Comparison of ENCODE assay signal across 34 mouse cellular contexts in genomic region chr3:152202942-152203341, GRCm38 (mm10). TPM values are rescaled to one million over a fixed set of nuclear protein-coding genes. Genes with fewer than 3 reads are reported as not detected.
"Had no signal": no experiment of that assay in that cellular context is flagged by ENCODE, and none has a peak within 500 bp of the region (broad histone marks: within the 10 kb centered on the region; RNA-seq: fewer than 3 reads in every experiment).

No protein-coding gene starts in this region.

- H3K4me2 ChIP-seq: limb, embryonic 12.5 days; limb, embryonic 13.5 days; limb, embryonic 15.5 days; liver, embryonic 11.5 days; liver, embryonic 12.5 days; liver, embryonic 13.5 days; liver, embryonic 15.5 days; lung, embryonic 14.5 days; lung, embryonic 15.5 days; midbrain, embryonic 11.5 days; midbrain, embryonic 12.5 days; midbrain, embryonic 13.5 days; midbrain, embryonic 15.5 days had no signal

- H3K4me1 ChIP-seq: limb, embryonic 10.5 days; limb, embryonic 12.5 days; limb, embryonic 13.5 days; limb, embryonic 15.5 days; lung, embryonic 15.5 days; midbrain, embryonic 10.5 days; midbrain, embryonic 12.5 days; midbrain, embryonic 15.5 days had no signal

- H3K27ac ChIP-seq: limb, embryonic 10.5 days; limb, embryonic 12.5 days; limb, embryonic 13.5 days; limb, embryonic 15.5 days; liver, embryonic 12.5 days; liver, embryonic 13.5 days; liver, embryonic 14.5 days; lung, embryonic 15.5 days; macrophage; midbrain, embryonic 10.5 days; midbrain, embryonic 12.5 days; midbrain, embryonic 13.5 days; midbrain, embryonic 15.5 days had no signal

- H3K27me3 ChIP-seq: limb, embryonic 12.5 days; limb, embryonic 13.5 days; limb, embryonic 15.5 days; liver, embryonic 12.5 days; liver, embryonic 13.5 days; liver, embryonic 15.5 days; lung, embryonic 15.5 days; megakaryocyte, embryonic 14.5 days; midbrain, embryonic 12.5 days; midbrain, embryonic 13.5 days; midbrain, embryonic 15.5 days had no signal

- ATAC-seq: liver, embryonic 12.5 days; liver, postnatal 0 days; lung, postnatal 0 days; midbrain, embryonic 13.5 days; midbrain, embryonic 15.5 days; midbrain, embryonic 16.5 days had no signal

- H3K9ac ChIP-seq: limb, embryonic 12.5 days; limb, embryonic 13.5 days; limb, embryonic 15.5 days; liver, embryonic 12.5 days; liver, embryonic 13.5 days; liver, embryonic 14.5 days; liver, embryonic 15.5 days; liver, postnatal 0 days; lung, embryonic 14.5 days; lung, embryonic 15.5 days; midbrain, embryonic 12.5 days; midbrain, embryonic 13.5 days; midbrain, embryonic 15.5 days had no signal

- DNase-seq: left cerebral cortex, postnatal 4 days; liver; liver, embryonic 13.5 days; liver, postnatal 0 days; lung, adult 18-20 months; lung, adult 2 months; lung, embryonic 14.5 days; lung, postnatal 10 days; lung, postnatal 14 days; lung, postnatal 36 days; lung, postnatal 4 days; midbrain, embryonic 14.5 days had no signal

- H3K9me3 ChIP-seq: limb, embryonic 10.5 days; limb, embryonic 12.5 days; limb, embryonic 13.5 days; limb, embryonic 15.5 days; liver, embryonic 12.5 days; liver, embryonic 13.5 days; liver, embryonic 15.5 days; lung, embryonic 15.5 days; megakaryocyte, embryonic 14.5 days; midbrain, embryonic 10.5 days; midbrain, embryonic 12.5 days; midbrain, embryonic 13.5 days; midbrain, embryonic 15.5 days had no signal

- H3K4me3 ChIP-seq: limb, embryonic 10.5 days; limb, embryonic 12.5 days; limb, embryonic 13.5 days; limb, embryonic 15.5 days; liver, embryonic 12.5 days; liver, embryonic 13.5 days; liver, embryonic 15.5 days; lung, embryonic 15.5 days; megakaryocyte, embryonic 14.5 days; midbrain, embryonic 10.5 days; midbrain, embryonic 12.5 days; midbrain, embryonic 13.5 days; midbrain, embryonic 15.5 days; myocyte had no signal

- H3K36me3 ChIP-seq: lung, embryonic 15.5 days; midbrain, embryonic 12.5 days; midbrain, embryonic 13.5 days; midbrain, embryonic 15.5 days had no signal

RNA-seq across cellular contexts. Expression of gene Gipc2, which starts 36.9 kb away (rescaled TPM):
- total RNA-seq: megakaryocyte progenitor cell, adult 5-6 weeks; megakaryocyte-erythroid progenitor cell, adult 5-6 weeks; monocyte, adult 5-6 weeks had no signal
- polyA plus RNA-seq: macrophage had no signal
